Mouse (Mus musculus) midbrain, postnatal 0 days (tissue): ENCODE results near the gene Kpna7. TPM values are rescaled to one million over a fixed set of nuclear protein-coding genes. Genes with fewer than 3 reads are reported as not detected.

Source experiments
- ATAC-seq: fragments of 200-750 bp; cut with Nextera tagmentation; 2 replicates; pipeline ENCODE4 v1.8.0; 2017; ENCODE audit warnings: moderate number of reproducible peaks, mild to moderate bottlenecking, moderate TSS enrichment, moderate library complexity; ENCODE audit not compliant: low FRiP score
- DNase-seq: peaks from one replicate; pipeline ENCODE4 v3.0.0-alpha.2; 2015; ENCODE audit warnings: low spot score
- H3K27ac ChIP-seq: fragments of 300-500 bp; sonication (generic); 2 replicates; pipeline ENCODE4 v1.5.1; 2014; ENCODE audit warnings: low read depth, mild to moderate bottlenecking, low read length, mixed read lengths
- H3K27me3 ChIP-seq: fragments of 300-500 bp; sonication (generic); 2 replicates; pipeline ENCODE4 v1.6.1; 2014; ENCODE audit warnings: low read length, control low read depth, mixed read lengths; ENCODE audit not compliant: insufficient read depth
- H3K36me3 ChIP-seq: fragments of 300-500 bp; sonication (generic); 2 replicates; pipeline ENCODE4 v1.6.1; 2014; ENCODE audit warnings: low read length, control low read depth, mixed read lengths; ENCODE audit not compliant: insufficient read depth
- H3K4me1 ChIP-seq: fragments of 300-500 bp; sonication (generic); 2 replicates; pipeline ENCODE4 v1.6.1; 2014; ENCODE audit warnings: mild to moderate bottlenecking, control low read depth, antibody characterized with exemption, low read length, mixed read lengths; ENCODE audit not compliant: insufficient read depth
- H3K4me2 ChIP-seq: fragments of 300-500 bp; sonication (generic); 2 replicates; pipeline ENCODE4 v1.6.1; 2014; ENCODE audit warnings: low read depth, mild to moderate bottlenecking, low read length, mixed read lengths; ENCODE audit not compliant: poor library complexity, severe bottlenecking
- H3K4me3 ChIP-seq: fragments of 300-500 bp; sonication (generic); 2 replicates; pipeline ENCODE4 v1.5.1; 2014; ENCODE audit warnings: low read depth, mild to moderate bottlenecking, low read length, moderate library complexity
- H3K9ac ChIP-seq: fragments of 300-500 bp; sonication (generic); replicated peaks from 2 replicates; pipeline ENCODE4 v1.6.1; 2014; ENCODE audit warnings: mild to moderate bottlenecking, low read length, moderate library complexity, mixed read lengths; ENCODE audit not compliant: poor library complexity, severe bottlenecking
- H3K9me3 ChIP-seq: fragments of 300-500 bp; sonication (generic); 2 replicates; pipeline ENCODE4 v1.6.1; 2016; ENCODE audit warnings: low read length, control low read depth
- CTCF ChIP-seq: IDR thresholded peaks from 2 replicates; pipeline ENCODE4 v1.5.1; 2016; ENCODE audit warnings: antibody characterized with exemption, mild to moderate bottlenecking
- WGBS: fragments of 180-500 bp; shearing (Covaris S2); extraction: QIAGEN DNeasy Blood & Tissue Kit; methylation state at CpG from one replicate; pipeline ENCODE4 v1.1.7; 2014; 5-methylcytosine and 5-hydroxymethylcytosine counted together
- polyA plus RNA-seq: library from polyadenylated mRNA; unstranded; fragments of >200 nt; fragmentation: Nextera tagmentation; extraction: Ambion mirVana; gene quantifications from 2 replicates; pipeline ENCODE4 v1.2.1, GENCODE M21; 2015
- total RNA-seq: library from RNA; depleted of rRNA; stranded (reverse); fragments of >200 nt; gene quantifications from 2 replicates; pipeline ENCODE4 v1.2.3, GENCODE M21; 2014; rRNA removed

The Kpna7 gene
- total and polyA plus RNA-seq, 2 experiments from 2014 or later: not detected

DNA sequence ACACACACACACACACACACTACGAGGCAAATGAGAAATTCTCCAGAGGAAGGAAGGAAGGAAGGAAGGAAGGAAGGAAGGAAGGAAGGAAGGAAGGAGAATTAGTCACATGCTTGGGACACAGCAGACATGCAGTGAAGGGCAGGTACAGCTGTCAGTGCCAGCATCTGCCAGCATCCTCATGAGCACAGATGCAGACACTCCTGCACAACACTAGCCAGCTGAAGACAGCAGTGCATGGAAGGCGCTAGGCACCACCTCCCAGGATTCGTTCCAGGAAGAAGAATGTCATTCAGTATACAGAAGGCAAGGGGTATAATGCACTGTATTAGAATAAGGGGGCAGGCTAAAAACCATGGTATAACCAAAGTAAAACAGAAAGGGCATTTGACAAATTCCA is 142.9 kb downstream of the Kpna7 start:
- H3K27me3 ChIP-seq: no peaks in the 10 kb centered on the region
- no peak overlapping the region for H3K9ac ChIP-seq
- H3K4me2 ChIP-seq: no peak overlapping the region
- H3K4me1 ChIP-seq: peaks cover 3% of the 10 kb centered on the region; the same call in 1 of the 2 replicates
- WGBS: 40% methylated on average over 3 of the region's 3 CpGs
- H3K36me3 ChIP-seq: no peaks in the 10 kb centered on the region
- H3K9me3 ChIP-seq: no peaks in the 10 kb centered on the region
- H3K27ac ChIP-seq: no peak overlapping the region
- ATAC-seq (no peak), DNase-seq (no peak)
- no peak overlapping the region for H3K4me3 ChIP-seq
- no peak for TF ChIP-seq CTCF

DNA sequence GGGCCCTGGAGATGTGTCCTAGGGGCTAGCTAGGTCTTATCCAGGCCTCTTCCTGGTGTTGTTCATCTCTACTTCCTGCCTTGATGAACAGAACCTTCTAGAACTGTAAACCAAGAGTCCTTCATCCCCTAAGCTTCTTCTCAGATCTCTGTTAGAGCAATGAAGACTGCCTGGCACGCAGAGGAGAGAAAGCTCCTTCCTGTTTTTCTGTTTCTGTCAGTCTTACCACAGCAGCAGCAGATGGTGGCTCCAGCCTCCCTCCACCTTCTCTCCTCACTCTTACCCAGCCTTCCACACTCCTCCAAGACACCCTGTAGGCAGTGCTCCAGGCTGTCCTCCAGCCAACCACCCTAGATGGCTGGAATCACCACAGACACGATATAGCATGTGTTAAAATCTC is 146.5 kb downstream of the Kpna7 start:
- 97% methylated on average over 2 of the region's 2 CpGs for WGBS
- Histone ChIP-seq H3K4me3 (no peak overlapping the region), H3K9ac (no peak overlapping the region), H3K4me1 (peaks cover 3% of the 10 kb centered on the region; the same call in 1 of the 2 replicates), H3K27me3 (no peaks in the 10 kb centered on the region), H3K4me2 (no peak overlapping the region), H3K9me3 (no peaks in the 10 kb centered on the region), H3K27ac (no peak overlapping the region), H3K36me3 (no peaks in the 10 kb centered on the region)
- no peak for ATAC-seq
- no peak for TF ChIP-seq CTCF
- DNase-seq: no peak

Other genes starting within 250 kb of the Kpna7 start
- 63.0 and 71.1 TPM in 2 replicates for gene Smurf1, start 118.2 kb downstream of the Kpna7 start, total RNA-seq
- gene Smurf1, start 118.2 kb downstream of the Kpna7 start, polyA plus RNA-seq: 24.6 and 28.0 TPM in 2 replicates
- gene Gm4871, start 51.3 kb downstream of the Kpna7 start, total RNA-seq: not detected in 2 replicates
- not detected in 2 replicates for gene Gm4871, start 51.3 kb downstream of the Kpna7 start, polyA plus RNA-seq
- not detected in 2 replicates for gene 1700018F24Rik, start 41.0 kb downstream of the Kpna7 start, total RNA-seq
- not detected in 2 replicates for gene 1700018F24Rik, start 41.0 kb downstream of the Kpna7 start, polyA plus RNA-seq
- gene Arpc1a, start 200 bp downstream of the Kpna7 start, total RNA-seq: 148 and 151 TPM in 2 replicates
- 238 and 244 TPM in 2 replicates for gene Arpc1a, start 200 bp downstream of the Kpna7 start, polyA plus RNA-seq
- 32.4 TPM in 2 replicates for gene Arpc1b, start 30.2 kb upstream of the Kpna7 start, total RNA-seq
- gene Arpc1b, start 30.2 kb upstream of the Kpna7 start, polyA plus RNA-seq: 53.7 and 56.0 TPM in 2 replicates
- gene Pdap1, start 56.2 kb upstream of the Kpna7 start, total RNA-seq: 47.7 TPM in 2 replicates
- 120 and 141 TPM in 2 replicates for gene Pdap1, start 56.2 kb upstream of the Kpna7 start, polyA plus RNA-seq
- gene Bud31, start 56.3 kb upstream of the Kpna7 start, total RNA-seq: 80.7 and 98.1 TPM in 2 replicates
- gene Bud31, start 56.3 kb upstream of the Kpna7 start, polyA plus RNA-seq: 151 and 158 TPM in 2 replicates
- 27.9 and 28.5 TPM in 2 replicates for gene Ptcd1, start 83.1 kb upstream of the Kpna7 start, total RNA-seq
- gene Ptcd1, start 83.1 kb upstream of the Kpna7 start, polyA plus RNA-seq: 20.3 and 20.6 TPM in 2 replicates
- 44.4 and 47.3 TPM in 2 replicates for gene Cpsf4, start 83.2 kb upstream of the Kpna7 start, total RNA-seq
- 40.1 and 40.7 TPM in 2 replicates for gene Cpsf4, start 83.2 kb upstream of the Kpna7 start, polyA plus RNA-seq
- gene Atp5j2, start 108.0 kb upstream of the Kpna7 start, total RNA-seq: 123 and 139 TPM in 2 replicates
- gene Atp5j2, start 108.0 kb upstream of the Kpna7 start, polyA plus RNA-seq: 634 and 667 TPM in 2 replicates
- gene Zkscan14, start 117.8 kb upstream of the Kpna7 start, total RNA-seq: 6.6 and 11.1 TPM in 2 replicates
- gene Zkscan14, start 117.8 kb upstream of the Kpna7 start, polyA plus RNA-seq: 9.9 and 11.1 TPM in 2 replicates
- 17.7 and 19.4 TPM in 2 replicates for gene Zkscan5, start 120.5 kb upstream of the Kpna7 start, total RNA-seq
- gene Zkscan5, start 120.5 kb upstream of the Kpna7 start, polyA plus RNA-seq: 12.8 and 13.3 TPM in 2 replicates
- 24.0 and 36.9 TPM in 2 replicates for gene Zfp655, start 147.7 kb upstream of the Kpna7 start, total RNA-seq
- 23.1 and 25.6 TPM in 2 replicates for gene Zfp655, start 147.7 kb upstream of the Kpna7 start, polyA plus RNA-seq
- gene Zscan25, start 196.5 kb upstream of the Kpna7 start, total RNA-seq: 18.5 and 24.6 TPM in 2 replicates
- gene Zscan25, start 196.5 kb upstream of the Kpna7 start, polyA plus RNA-seq: 0.83 and 0.93 TPM in 2 replicates